Mouse (Mus musculus) heart, adult 2 months (tissue): Measurements from ENCODE around the gene Gabrd.

Source experiments
- CTCF ChIP-seq: fragments of 200-600 bp; IDR thresholded peaks from 2 replicates; pipeline ENCODE4 v1.8.1; 2022; ENCODE audit warnings: antibody characterized with exemption, mild to moderate bottlenecking, moderate library complexity
- EP300 ChIP-seq: fragments of 200-500 bp; IDR thresholded peaks from 2 replicates; pipeline ENCODE4 v1.6.1; 2011; ENCODE audit warnings: low read depth, low read length, control low read depth; ENCODE audit not compliant: insufficient read depth
- POLR2A ChIP-seq: fragments of 200-500 bp; IDR thresholded peaks from 2 replicates; pipeline ENCODE4 v1.6.1; 2011; ENCODE audit warnings: mild to moderate bottlenecking, low read depth, low read length, control low read depth; ENCODE audit not compliant: insufficient read depth

GRCm38 (mm10) chr4:155370737-155371715 is 26.9 kb downstream of the Gabrd start:
- TF ChIP-seq POLR2A (no peak), CTCF (no peak), EP300 (no peak)
